Mouse (Mus musculus) layer of hippocampus, adult 11-12 months (tissue): ENCODE measurements around the gene Atn1.
A peak's percentile ranks its signal among the peaks of the same experiment; 100 is the strongest.

ENCODE experiments used
- DNase-seq: peaks from one replicate; pipeline ENCODE4 v3.0.0; 2022; ENCODE audit warnings: low spot score

Atn1 gene

DNA sequence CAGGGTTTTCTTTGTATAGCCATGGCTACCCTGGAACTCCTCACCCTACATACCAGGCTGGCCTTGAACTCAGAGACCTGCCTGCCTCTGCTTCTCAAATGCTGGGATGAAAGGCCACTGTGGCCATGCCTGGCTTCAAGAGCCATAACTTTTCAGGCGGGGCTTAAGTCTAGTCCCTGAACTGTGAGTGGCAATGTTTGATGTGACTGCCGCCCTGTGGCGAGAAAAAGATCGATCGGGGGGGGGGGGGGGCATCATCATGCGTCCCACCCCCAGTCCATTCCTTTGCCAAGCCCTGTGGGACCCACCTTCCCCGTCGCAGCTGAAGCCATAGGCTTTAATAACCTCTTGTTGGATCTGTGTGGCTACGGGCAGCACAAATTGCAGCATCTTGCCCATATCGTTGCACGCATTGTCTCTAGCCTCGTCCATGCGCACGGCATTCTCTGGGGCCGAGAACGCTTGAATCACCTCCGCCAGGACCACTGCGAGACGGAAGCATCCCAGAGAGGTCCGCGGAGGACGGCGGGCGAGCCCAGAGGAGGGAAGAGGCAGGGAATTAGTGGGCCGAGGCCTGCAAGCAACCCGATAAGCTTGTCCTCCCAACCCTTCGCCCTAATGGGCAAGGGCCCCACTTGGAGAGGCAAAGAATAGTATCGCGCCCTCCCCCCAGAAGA is 16.0 kb downstream of the Atn1 start:
- DNase-seq = no peak

DNA sequence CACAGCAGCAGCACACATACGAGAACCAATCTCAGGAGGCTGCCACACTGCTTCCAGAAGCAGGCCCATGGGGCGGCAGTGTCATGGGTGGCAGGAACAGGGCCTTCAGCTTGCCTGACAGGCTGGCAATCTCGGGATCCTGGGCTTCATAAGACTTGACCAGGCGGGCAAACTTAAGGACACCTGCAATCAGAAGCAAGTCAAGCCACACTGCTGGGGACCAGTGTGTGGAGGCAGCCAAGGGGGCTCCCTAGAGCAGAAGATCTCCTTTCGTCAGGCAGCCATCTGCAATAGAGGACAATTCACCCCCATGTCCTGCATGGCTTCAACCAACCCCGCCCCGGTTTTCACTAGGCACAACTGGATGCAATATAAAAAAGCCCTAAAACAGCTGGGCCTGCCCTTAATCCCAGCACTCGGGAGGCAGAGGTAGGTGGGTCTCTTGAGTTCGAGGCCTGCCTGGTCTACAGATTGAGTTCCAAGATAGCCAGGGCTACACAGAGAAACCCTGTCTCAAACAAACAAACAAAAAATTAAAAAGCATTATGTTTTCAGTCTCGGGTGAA is 17.0 kb downstream of the Atn1 start:
- no peak for DNase-seq

DNA sequence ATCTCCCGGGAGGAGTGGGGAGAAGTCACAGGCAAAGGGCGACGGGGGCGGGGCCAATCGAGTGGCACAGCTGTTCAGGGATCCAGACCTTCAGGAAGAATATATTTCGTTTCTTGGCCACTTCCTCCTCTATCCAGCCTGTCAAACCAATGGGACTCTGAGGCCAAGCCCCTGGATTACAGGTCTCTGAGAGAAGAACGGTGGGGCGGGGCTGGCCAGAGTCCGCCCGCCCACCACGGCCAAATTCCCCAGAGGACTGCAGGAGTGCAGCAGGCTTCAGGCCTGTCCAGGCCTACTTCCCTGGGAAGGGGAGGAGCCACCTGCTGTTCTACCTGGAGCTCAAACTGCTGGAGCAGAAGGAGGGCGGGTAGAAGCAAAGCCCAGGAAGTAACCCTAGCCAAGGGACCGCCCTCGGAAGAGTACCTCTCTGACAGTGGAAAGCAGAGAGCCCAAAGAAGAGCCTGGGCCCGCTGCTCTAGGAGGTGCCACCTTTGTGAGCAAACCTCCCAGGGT is 17.8 kb downstream of the Atn1 start, which contains the start of gene Ptpn6:
Gene Ptpn6, minus strand, starts transcription at position 204 of the 513 bp plus-strand sequence.
- DNase-seq = peak; percentile 43

DNA sequence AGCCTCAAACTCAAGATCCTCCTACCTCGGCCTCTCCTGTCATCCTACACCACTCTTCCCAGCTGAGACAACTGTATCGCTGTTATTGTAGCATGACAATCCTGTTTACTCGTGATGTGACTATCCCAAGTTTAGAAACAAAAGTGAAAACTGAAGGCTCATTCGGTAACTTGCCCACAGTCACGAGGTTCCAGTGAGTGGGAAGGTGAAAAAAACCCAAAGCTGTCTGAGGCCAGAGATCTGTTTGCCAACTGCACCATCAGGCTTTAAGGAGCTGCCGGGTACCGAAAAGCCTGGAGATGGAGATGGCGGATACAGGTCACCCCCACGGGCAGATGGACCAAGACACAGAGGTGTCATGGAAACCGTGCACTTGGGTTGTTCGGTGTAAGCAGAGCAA is 19.3 kb downstream of the Atn1 start:
- no peak for DNase-seq

DNA sequence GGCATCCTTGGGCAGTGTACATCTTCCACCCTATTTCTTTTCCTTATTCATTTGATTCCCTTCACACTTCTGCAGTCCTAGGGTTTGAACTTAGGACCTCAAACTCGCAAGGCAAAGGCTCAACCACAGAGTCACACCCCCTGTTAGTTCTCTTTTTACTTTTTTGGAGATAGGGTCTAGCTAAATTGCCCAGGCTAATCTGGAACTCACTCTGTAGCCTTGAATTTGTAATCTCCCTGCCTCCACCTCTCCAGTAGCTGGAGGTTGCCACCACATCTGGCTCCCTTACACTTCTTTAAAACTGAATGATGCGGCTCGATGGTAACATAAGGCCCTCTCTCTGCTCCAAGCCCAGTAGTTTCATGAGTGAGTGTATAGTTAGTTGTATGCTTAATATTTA is 21.9 kb downstream of the Atn1 start:
- no peak for DNase-seq

DNA sequence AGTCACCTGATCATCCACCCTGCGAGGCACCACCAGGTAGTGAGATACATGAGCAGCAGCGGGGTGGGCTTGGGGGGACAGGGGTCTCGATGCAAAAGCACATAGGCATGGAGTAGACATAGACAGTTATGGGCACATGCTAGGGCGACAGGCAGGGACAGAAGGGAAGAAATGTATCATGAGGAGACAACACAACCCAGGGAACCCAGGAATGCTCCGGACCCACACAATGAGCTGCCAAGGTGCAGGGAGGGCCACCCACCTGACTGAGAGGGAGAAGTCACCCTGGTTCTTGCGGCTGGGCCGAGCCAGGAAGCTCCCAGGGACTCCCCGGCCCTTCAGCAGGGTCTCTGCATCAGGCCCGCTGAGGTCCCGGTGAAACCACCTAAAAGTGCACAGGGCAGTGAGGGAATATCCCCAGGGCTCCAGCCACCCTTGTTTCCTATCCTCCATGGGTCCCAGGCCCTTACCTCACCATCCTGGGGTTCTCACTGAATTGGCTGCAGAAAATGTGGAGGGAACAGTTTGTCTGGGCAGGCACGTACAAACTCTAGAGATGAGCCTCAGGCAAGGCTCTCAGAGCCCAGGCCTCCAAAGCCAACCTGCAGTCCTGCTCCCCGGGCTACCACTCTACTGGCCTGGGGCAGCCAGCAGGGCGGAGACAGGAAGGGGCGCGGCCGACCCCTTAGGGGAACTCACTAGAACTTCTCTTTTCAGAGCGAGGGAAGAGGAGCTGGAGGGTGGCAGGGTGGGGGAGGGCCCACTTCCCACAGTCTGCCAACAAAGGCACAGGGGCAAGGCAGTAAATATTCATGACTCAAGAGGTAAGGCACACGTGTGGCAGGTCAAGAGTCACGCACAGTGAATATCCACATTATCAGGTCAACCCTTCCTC is 23.6 kb downstream of the Atn1 start:
- peak; percentile 62 for DNase-seq

DNA sequence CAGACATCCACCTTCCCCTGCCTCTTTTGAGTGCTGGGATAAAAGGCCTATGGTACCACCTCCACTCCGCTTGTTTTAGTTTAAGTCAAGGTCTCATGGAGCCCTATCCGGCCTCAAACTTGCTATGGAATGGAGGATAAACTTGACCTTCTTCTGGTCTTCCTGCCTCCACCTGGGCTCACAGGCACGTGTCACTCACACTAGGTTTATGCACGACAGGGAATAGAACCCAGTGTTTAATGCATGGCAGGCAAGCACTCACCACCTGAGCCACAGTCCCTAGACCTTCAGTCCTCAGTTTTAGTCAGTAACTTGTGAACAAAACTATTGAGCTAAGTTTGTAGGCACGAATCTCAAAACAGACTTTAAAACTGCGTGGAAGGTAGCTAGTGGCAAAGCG is 25.3 kb downstream of the Atn1 start:
- DNase-seq = no peak

DNA sequence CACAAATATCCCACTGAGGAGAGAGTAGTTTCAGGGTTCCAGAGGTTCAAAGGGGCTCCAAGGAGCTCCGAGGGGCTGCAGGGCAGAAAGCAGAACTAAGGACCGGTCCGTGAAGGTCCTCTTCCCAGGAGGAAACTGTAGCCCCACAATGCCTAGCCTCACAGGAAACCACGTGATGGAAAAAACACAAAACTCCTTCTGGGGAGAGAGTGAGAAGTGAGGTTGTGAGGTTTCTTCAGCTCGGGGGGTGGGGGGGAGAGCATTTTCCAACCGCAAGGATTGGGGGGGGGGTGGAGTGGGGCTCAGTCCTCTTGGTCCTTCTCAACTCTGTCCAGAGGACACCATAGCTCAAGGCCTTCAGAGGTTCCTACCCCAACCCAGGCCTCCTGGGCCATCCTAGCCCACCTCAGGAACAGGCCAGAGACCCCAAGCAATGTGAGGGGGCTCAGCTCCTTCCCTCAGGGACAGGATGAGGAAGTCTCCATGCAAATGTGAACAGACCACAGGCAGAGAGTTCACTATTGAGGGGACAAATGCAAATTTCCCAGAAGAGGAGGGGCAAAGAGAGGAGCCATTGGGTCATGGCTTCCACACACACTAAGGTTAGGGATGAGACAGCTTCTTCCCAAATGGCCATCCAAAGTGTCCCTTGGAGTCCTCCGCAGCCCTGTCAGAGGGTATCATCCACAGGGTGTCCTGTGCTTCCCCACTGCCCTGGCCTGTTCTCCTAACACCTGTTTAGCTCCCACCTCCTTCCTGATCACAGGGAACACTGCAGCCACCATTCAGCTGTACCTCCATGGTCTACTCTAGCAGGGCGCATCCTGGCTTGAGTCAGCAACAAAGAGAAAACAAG is 26.2 kb downstream of the Atn1 start:
- no peak for DNase-seq

DNA sequence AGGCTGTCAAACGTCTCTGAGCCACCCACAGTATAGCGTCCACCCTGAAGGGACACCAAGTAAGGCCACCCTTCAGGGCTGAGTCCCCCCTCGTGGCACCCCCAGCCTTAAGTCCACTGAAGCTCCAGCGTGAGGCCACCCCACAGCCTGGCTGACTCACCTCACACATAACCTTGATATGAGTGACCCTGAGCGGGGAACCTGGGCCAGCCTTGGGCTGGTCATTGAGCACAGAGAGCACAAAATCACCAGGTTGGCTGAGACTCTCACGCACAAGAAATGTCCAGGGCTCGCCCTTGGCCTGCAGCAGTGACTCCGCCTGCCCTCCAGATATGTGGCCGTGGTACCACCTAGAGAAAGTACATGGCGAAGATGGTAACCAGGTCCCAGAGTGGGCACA is 27.7 kb downstream of the Atn1 start:
- no peak for DNase-seq

DNA sequence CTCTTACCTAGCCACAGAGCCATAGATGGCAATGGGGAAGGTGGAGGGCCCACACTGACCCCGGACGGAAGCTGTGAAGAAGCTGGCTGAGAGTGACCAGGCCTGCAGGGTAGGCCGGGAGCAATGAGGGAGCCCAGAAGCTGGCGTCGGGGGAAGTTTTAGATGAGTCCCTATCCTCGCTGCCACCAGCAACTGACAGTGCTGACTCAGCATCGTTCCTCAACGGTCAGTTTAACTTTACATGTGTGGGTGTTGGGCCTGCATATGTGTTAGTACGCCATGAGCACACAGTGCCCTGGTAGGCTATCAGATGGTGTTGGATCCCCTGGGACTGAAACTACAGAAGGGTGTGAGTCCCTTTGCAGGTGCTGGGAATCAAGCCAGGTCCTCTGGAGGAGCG is 31.9 kb downstream of the Atn1 start:
- no peak for DNase-seq

DNA sequence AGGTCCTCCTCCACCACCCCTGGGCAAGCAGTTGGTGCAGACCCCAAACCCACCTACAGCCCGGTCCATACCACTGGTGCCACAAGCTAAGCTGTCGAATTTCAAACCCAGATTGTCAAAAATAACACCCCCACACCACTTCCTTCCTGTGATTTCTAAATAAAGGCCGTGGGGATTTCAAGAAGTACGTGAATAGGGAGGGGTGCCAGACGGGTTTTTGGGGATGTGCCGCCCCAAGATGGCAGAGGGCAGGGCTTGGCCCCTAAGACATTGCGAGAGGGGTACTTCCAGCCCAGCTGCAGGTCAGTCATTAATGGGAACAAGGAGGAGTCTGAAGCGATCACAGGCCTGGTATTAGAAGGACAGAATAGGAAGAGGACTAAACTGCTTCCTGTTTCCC is 32.8 kb downstream of the Atn1 start:
- no peak for DNase-seq

DNA sequence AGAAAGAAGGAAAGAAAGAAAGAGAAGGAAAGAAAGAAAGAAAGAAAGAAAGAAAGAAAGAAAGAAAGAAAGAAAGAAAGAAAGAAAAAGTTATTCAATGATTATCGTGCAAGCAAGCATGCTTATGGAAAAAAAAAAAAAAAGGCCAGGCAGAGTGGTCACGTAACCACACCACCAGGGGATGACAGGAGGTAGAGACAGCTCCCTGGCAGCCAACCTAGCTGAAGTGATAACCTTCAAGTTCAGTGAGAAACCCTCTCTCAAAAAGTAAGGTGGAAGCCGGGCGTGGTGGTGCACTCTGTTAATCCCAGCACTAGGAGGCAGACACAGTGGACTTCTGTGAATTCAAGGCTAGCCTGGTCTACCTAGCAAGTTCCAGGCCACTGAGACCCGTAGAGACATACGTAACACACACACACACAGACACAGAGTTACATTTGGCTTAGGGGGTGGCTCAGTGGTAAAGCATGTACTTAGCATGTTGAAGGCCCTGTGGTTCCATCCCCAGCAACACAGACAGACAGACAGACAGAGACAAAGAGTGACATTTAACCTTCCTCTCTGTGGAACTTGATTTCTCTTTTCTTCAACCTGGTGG is 33.3 kb downstream of the Atn1 start:
- no peak for DNase-seq

DNA sequence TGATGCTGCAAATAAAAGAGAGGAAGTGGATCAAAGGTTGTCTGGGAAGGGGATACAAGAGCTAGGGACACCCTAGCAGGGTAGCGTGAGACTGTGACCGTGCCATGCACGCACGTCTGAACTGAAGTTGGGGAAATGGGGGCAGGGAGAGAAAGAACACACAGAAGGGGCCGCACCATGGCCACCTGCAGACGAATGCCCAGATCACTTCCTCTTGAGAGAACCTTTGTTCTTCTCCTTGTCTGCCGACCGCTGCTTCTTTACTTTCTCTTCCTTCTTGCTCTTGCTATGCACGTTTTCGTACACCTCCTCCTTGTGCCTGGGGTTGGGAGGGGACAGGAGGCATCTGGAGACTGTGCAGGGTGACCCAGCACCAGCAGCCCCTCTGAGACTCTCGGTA is 35.4 kb downstream of the Atn1 start:
- no peak for DNase-seq

DNA sequence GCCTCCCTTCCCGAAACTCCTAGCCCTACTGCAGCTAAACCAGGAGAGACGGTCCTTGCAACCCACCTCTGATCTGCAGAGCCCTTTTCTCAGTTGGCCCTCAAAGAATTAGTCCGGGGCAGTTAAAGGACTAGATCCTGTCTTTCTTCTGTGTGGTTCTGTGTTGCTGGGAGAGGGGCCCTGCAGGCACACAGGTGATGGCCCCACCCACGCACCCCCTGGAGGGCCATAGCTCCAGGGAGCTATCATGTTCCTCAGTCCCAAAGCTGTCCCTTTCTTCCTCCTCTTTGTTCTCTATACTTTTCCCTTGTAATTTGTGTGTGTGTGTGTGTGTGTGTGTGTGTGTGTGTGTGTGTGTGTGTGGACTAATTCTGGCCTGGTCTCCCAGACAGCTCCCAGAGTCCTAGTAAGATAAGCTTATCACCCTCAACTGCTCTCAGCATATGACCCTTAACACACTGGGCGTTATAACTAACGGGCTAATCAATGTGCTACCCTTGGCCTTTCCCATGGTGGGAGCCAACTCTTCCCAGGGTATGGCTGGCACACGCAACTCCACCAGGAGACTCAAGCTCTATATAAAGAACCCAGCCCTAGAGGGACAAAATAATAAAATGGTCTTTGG is 36.9 kb downstream of the Atn1 start:
- DNase-seq = no peak

DNA sequence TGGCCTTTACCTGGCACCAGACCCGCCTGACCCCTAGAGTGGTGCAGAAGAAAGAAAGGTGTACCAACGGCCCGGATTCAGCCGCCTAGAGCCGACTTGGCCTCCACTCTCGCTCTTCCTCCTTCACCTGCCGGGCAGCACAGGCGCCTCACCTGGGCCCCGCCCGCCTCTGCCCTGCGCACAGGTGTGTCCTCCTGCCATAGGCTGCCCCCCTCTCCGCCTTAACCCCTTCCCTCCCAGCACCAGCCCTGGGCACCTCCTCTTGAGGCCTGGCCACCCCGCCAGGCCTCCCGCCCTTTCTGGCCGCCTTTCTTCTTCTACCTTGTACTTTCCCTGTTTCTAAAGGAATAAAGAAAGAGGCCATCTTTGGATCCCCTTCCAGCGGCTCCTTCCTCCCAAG is 37.6 kb downstream of the Atn1 start:
- DNase-seq = no peak

DNA sequence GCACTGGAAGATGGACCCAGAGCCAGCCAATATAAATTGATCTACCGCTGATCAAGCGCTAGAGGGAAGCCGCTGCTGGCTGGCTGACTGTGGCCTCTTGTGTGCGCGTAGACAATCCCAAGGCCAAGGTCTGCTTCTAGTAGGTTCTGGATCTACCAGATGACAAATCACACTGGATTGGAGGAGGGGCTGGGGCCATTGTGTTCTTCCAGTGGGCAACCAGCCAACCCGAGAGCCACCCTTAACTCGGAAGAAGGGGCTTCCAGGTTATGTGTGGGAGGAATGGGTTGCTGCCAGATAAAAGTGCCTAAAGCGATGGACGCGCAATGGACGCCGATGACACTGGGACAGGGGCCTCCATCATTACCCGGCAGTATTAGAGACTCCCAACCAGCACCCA is 38.4 kb downstream of the Atn1 start:
- no peak for DNase-seq

DNA sequence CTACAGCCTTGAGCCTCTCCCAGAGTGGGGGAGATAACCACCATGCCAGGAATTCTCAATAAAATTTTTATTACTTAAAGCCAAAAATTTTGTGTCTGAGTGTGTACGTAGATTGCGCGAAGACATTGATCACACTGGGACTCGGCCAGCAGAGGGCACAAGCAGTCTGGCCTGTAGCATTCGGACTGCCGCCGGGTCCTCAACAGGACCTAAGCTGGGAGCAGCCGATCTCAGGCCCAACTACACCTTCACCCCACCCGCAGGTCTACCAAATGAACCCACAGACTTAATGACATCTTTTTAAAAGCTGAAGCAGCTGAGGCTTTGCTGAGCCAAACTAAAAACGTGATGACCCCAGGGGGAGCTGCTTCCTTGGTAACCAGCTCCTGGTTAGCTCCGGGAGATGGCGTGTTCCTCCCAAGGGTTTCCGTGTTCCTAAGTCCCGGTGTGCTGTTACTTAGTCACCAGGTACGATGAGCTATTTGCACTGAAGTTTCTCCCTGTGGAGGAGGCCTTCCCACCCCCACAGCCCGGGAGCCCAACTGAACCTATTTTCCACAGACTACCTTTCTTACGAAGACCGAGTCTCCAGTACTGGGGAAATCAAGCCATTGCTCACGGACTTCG is 39.3 kb downstream of the Atn1 start:
- peak; percentile 55 for DNase-seq

DNA sequence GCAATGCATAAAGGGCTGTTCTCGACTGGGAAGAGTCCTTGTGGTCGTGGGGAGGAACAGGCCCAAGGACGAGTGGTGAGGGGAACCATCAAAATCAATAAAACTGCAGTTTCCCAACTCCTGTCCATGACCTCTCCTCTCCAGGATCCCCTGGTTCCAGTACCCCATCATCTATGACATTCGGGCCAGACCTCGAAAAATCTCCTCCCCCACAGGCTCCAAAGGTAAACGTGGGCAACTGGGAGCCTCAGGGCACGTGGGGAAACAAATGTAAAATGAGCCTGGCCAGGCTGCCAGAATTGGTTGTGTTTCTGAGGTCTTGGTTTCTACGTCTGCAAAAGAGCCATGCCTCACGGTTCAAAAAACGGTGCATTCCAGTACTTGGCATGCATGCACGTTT is 43.4 kb downstream of the Atn1 start:
- DNase-seq = no peak

DNA sequence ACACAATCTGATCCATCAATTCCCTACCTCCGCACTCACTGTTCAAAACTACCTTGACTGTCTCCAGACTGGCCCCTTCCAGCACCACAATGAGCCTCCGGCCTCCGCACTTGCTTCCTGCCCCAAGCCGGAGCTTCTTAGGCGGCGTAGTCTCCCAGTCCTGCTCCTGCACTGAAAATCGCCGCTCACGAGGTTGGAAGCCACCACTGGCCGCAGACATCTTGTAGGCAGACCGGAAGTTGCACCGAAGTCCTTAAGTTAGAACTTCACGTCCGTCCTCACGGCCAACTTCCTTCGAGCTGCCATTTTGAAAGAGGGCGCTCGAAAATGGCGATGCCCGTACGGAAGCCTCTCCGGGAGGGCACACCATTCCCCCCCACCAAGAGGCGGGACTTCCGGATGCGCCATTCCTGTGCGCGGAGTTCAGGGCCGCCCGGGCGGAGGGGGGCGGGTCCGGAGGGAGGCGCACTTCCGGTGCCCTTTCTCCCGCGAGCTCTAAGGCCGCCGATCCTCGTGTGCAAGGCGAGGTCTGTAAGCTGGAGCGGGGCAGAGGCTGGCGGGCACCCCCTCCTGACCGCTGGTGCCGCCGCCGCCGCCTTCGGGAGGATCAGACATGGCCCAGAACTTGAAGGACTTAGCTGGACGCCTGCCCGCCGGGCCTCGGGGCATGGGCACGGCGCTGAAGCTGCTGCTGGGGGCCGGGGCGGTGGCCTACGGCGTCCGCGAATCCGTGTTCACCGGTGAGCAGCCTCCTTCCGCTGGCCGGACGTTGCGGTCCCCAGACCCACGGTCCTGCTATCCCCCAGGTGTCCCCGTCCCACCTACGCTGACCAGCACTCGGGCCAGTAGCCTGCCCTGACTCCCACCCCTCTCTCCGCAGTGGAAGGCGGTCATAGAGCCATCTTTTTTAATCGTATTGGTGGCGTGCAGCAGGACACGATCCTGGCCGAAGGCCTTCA is 44.2 kb downstream of the Atn1 start, which contains the start of the genes Emg1 and Phb2:
Gene Emg1, minus strand, starts transcription at position 355 of the 959 bp plus-strand sequence.
Gene Phb2, plus strand, starts transcription at position 513 of the 959 bp plus-strand sequence.
- peak; percentile 98 for DNase-seq
